Mouse (Mus musculus) heart, adult 2 months (tissue): ENCODE measurements around the gene Map3k12. TPM values are rescaled to one million over a fixed set of nuclear protein-coding genes. Genes with fewer than 3 reads are reported as not detected.

Source experiments
- DNase-seq, 2 experiments: peaks; one replicate each; pipeline ENCODE4 v3.0.0; 2021
- H3K27ac ChIP-seq: fragments of 200-600 bp; 2 replicates; pipeline ENCODE4 v1.8.1; 2022
- H3K27me3 ChIP-seq: fragments of 200-500 bp; 2 replicates; pipeline ENCODE4 v1.6.1; 2012; ENCODE audit warnings: mild to moderate bottlenecking, low read length, inconsistent platforms, mixed read lengths; ENCODE audit not compliant: control insufficient read depth, insufficient read depth
- H3K36me3 ChIP-seq: fragments of 200-500 bp; 2 replicates; pipeline ENCODE4 v1.6.1; 2012; ENCODE audit warnings: low read length, inconsistent platforms; ENCODE audit not compliant: control insufficient read depth, insufficient read depth
- H3K4me1 ChIP-seq: fragments of 200-500 bp; 2 replicates; pipeline ENCODE4 v1.6.1; 2011; ENCODE audit warnings: low read length; ENCODE audit not compliant: control insufficient read depth, insufficient read depth
- H3K4me3 ChIP-seq: fragments of 200-600 bp; 2 replicates; pipeline ENCODE4 v1.8.1; 2022
- H3K79me2 ChIP-seq: fragments of 200-500 bp; replicated peaks from 2 replicates; pipeline ENCODE4 v1.6.1; 2012; ENCODE audit warnings: mild to moderate bottlenecking, inconsistent platforms, low read length, moderate library complexity, mixed read lengths; ENCODE audit not compliant: control insufficient read depth, insufficient read depth
- H3K9ac ChIP-seq: fragments of 200-500 bp; 2 replicates; pipeline ENCODE4 v1.6.1; 2012; ENCODE audit warnings: low read depth, mild to moderate bottlenecking, control low read depth, inconsistent platforms, low read length, mixed read lengths
- CTCF ChIP-seq: fragments of 200-600 bp; IDR thresholded peaks from 2 replicates; pipeline ENCODE4 v1.8.1; 2022; ENCODE audit warnings: antibody characterized with exemption, mild to moderate bottlenecking, moderate library complexity
- EP300 ChIP-seq: fragments of 200-500 bp; IDR thresholded peaks from 2 replicates; pipeline ENCODE4 v1.6.1; 2011; ENCODE audit warnings: low read depth, low read length, control low read depth; ENCODE audit not compliant: insufficient read depth
- POLR2A ChIP-seq: fragments of 200-500 bp; IDR thresholded peaks from 2 replicates; pipeline ENCODE4 v1.6.1; 2011; ENCODE audit warnings: mild to moderate bottlenecking, low read depth, low read length, control low read depth; ENCODE audit not compliant: insufficient read depth
- WGBS: fragments of 180-500 bp; shearing (Covaris S2); methylation state at CpG from one replicate; pipeline ENCODE4 v1.1.7; 2018; 5-methylcytosine and 5-hydroxymethylcytosine counted together
- intact Hi-C: fragments of 180-260 bp; cut with DNase I; formaldehyde crosslinking; loops from one replicate; pipeline ENCODE4 v1.15.1; 2025
- polyA plus RNA-seq: library from polyadenylated mRNA; depleted of rRNA; stranded (reverse); fragments of >200 nt; gene quantifications from 2 replicates; pipeline ENCODE4 v1.2.3, GENCODE M21; 2012
- total RNA-seq, 2 experiments: library from RNA; stranded (reverse); gene quantifications; 2 replicates each; pipeline ENCODE4 v1.2.3; 2021

Gene Map3k12
- total and polyA plus RNA-seq, 3 experiments = 2.1 to 4.1 (median 2.4) TPM

GRCm38 (mm10) chr15:102503924-102504782, 12.7 kb downstream of the Map3k12 start:
- 84% methylated on average over 9 of the region's 9 CpGs for WGBS
- no peak overlapping the region for H3K4me3 ChIP-seq

GRCm38 (mm10) chr15:102503447-102503846, 13.4 kb downstream of the Map3k12 start, which contains the start of gene Gm10337:
Gene Gm10337, plus strand, starts transcription at chr15:102503722.
- DNase-seq = no peak
- Histone ChIP-seq H3K27ac (no peak within 1 kb of the TSS), H3K36me3 (peaks cover 3% of the 10 kb centered on the region), H3K4me1 (no peaks in the 10 kb centered on the region; the same call in 1 of the 2 replicates), H3K4me3 (no peak within 1 kb of the TSS), H3K9ac (no peak within 1 kb of the TSS), H3K79me2 (no peaks in the 10 kb centered on the region), H3K27me3 (no peaks in the 10 kb centered on the region)
- intact Hi-C loops = no loop called here
- no peak for TF ChIP-seq EP300
- no peak for TF ChIP-seq CTCF
- TF ChIP-seq POLR2A = no peak
- 90% methylated on average over 1 of the region's 1 CpGs for WGBS

More at GRCm38 (mm10) chr15:102503924-102504782, 12.7 kb downstream of the Map3k12 start:
- Histone ChIP-seq H3K4me1 (no peaks in the 10 kb centered on the region; the same call in 1 of the 2 replicates), H3K36me3 (no peaks in the 10 kb centered on the region), H3K27me3 (no peaks in the 10 kb centered on the region), H3K27ac (no peak overlapping the region), H3K79me2 (no peaks in the 10 kb centered on the region), H3K9ac (no peak overlapping the region)
- no peak for DNase-seq
- intact Hi-C loops = no loop called here
- TF ChIP-seq EP300 = no peak
- TF ChIP-seq POLR2A = no peak
- no peak for TF ChIP-seq CTCF

GRCm38 (mm10) chr15:102502254-102502840, 14.5 kb downstream of the Map3k12 start:
- no peak for DNase-seq
- Histone ChIP-seq H3K4me1 (no peaks in the 10 kb centered on the region; the same call in 1 of the 2 replicates), H3K27ac (no peak overlapping the region), H3K36me3 (peaks cover 9% of the 10 kb centered on the region), H3K27me3 (no peaks in the 10 kb centered on the region), H3K79me2 (no peaks in the 10 kb centered on the region), H3K9ac (no peak overlapping the region), H3K4me3 (no peak overlapping the region)
- intact Hi-C loops = no loop called here
- TF ChIP-seq POLR2A = no peak
- TF ChIP-seq EP300 = no peak
- no peak for TF ChIP-seq CTCF
- 82% methylated on average over 9 of the region's 9 CpGs for WGBS

- no peak overlapping the region for H3K4me3 ChIP-seq
- DNase-seq = no peak
- H3K27me3 ChIP-seq = no peaks in the 10 kb centered on the region
- no peak overlapping the region for H3K27ac ChIP-seq
- no peaks in the 10 kb centered on the region for H3K79me2 ChIP-seq
- no peak for TF ChIP-seq CTCF
- no peak for TF ChIP-seq POLR2A
- no peak for TF ChIP-seq EP300
- peaks cover 12% of the 10 kb centered on the region for H3K36me3 ChIP-seq
- intact Hi-C loops = no loop called here
- no peaks in the 10 kb centered on the region; the same call in 1 of the 2 replicates for H3K4me1 ChIP-seq
- WGBS = 82% methylated on average over 19 of the region's 19 CpGs
- no peak overlapping the region for H3K9ac ChIP-seq
Measured at GRCm38 (mm10) chr15:102501084-102501814, 15.6 kb downstream of the Map3k12 start.

- Histone ChIP-seq H3K36me3 (peaks cover 12% of the 10 kb centered on the region), H3K79me2 (no peaks in the 10 kb centered on the region), H3K27ac (no peak overlapping the region), H3K4me1 (no peaks in the 10 kb centered on the region; the same call in 1 of the 2 replicates), H3K9ac (no peak overlapping the region), H3K27me3 (no peaks in the 10 kb centered on the region), H3K4me3 (no peak overlapping the region)
- TF ChIP-seq CTCF (no peak), POLR2A (no peak), EP300 (no peak)
- DNase-seq = no peak
- intact Hi-C loops = no loop called here
- WGBS = 77% methylated on average over 5 of the region's 5 CpGs
Measured at GRCm38 (mm10) chr15:102500479-102500878, 16.4 kb downstream of the Map3k12 start.
